Mouse (Mus musculus) stomach, embryonic 14.5 days (tissue): Measurements from ENCODE around the gene Myo1d. TPM values are rescaled to one million over a fixed set of nuclear protein-coding genes. Genes with fewer than 3 reads are reported as not detected.

Experiments
- ATAC-seq: fragments of 200-750 bp; cut with Nextera tagmentation; 2 replicates; pipeline ENCODE4 v1.8.0; 2017; ENCODE audit warnings: low read depth, moderate TSS enrichment; ENCODE audit not compliant: insufficient number of reproducible peaks, insufficient read depth, low FRiP score
- H3K27ac ChIP-seq: fragments of 300-500 bp; sonication (generic); 2 replicates; pipeline ENCODE4 v1.5.1; 2014; ENCODE audit warnings: mild to moderate bottlenecking, low read length, moderate library complexity, mixed read lengths
- H3K27me3 ChIP-seq: fragments of 300-500 bp; sonication (generic); 2 replicates; pipeline ENCODE4 v1.6.1; 2014; ENCODE audit warnings: low read length, control low read depth, mixed read lengths; ENCODE audit not compliant: control insufficient read depth, insufficient read depth
- H3K36me3 ChIP-seq: fragments of 300-500 bp; sonication (generic); 2 replicates; pipeline ENCODE4 v1.6.1; 2014; ENCODE audit warnings: mild to moderate bottlenecking, control low read depth, low read length, moderate library complexity, mixed read lengths; ENCODE audit not compliant: control insufficient read depth, insufficient read depth
- H3K4me1 ChIP-seq: fragments of 300-500 bp; sonication (generic); 2 replicates; pipeline ENCODE4 v1.6.1; 2014; ENCODE audit warnings: low read length, control low read depth, mixed read lengths; ENCODE audit not compliant: control insufficient read depth, insufficient read depth
- H3K4me2 ChIP-seq: fragments of 300-500 bp; sonication (generic); replicated peaks from 2 replicates; pipeline ENCODE4 v1.6.1; 2014; ENCODE audit warnings: low read depth, low read length, control low read depth
- H3K4me3 ChIP-seq: fragments of 300-500 bp; sonication (generic); 2 replicates; pipeline ENCODE4 v1.5.1; 2014; ENCODE audit warnings: low read depth, low read length, control low read depth
- H3K9ac ChIP-seq: fragments of 300-500 bp; sonication (generic); replicated peaks from 2 replicates; pipeline ENCODE4 v1.6.1; 2014; ENCODE audit warnings: low read depth, mild to moderate bottlenecking, control low read depth, low read length, moderate library complexity, mixed read lengths
- H3K9me3 ChIP-seq: fragments of 300-500 bp; sonication (generic); 2 replicates; pipeline ENCODE4 v1.6.1; 2016; ENCODE audit warnings: low read depth, low read length, control low read depth; ENCODE audit not compliant: control insufficient read depth
- WGBS: fragments of 180-500 bp; shearing (Covaris S2); extraction: QIAGEN DNeasy Blood & Tissue Kit; methylation state at CpG from one replicate; pipeline ENCODE4 v1.1.7; 2014; 5-methylcytosine and 5-hydroxymethylcytosine counted together
- polyA plus RNA-seq: library from polyadenylated mRNA; unstranded; fragments of >200 nt; fragmentation: Nextera tagmentation; extraction: Ambion mirVana; gene quantifications from 2 replicates; pipeline ENCODE4 v1.2.1, GENCODE M21; 2014

The Myo1d gene
- polyA plus RNA-seq, 1 experiment from 2014 or later, result 24.3 TPM

GRCm38 (mm10) chr11:80523410-80523809 is 256.4 kb downstream of the Myo1d start:
- 72% methylated on average over 4 of the region's 4 CpGs for WGBS
- Histone ChIP-seq H3K36me3 (no peaks in the 10 kb centered on the region), H3K9ac (no peak overlapping the region), H3K27me3 (no peaks in the 10 kb centered on the region), H3K4me2 (no peak overlapping the region), H3K4me1 (0 out of 2 replicates have a peak, but pooled peaks cover 6% of the 10 kb centered on the region), H3K9me3 (no peaks in the 10 kb centered on the region), H3K4me3 (no peak overlapping the region), H3K27ac (no peak overlapping the region)
- no peak for ATAC-seq

- whole genome bisulfite sequencing, result 38% methylated on average over 2 of the region's 2 CpGs
Observed at GRCm38 (mm10) chr11:80522852-80523251, 257.0 kb downstream of the Myo1d start.

DNA sequence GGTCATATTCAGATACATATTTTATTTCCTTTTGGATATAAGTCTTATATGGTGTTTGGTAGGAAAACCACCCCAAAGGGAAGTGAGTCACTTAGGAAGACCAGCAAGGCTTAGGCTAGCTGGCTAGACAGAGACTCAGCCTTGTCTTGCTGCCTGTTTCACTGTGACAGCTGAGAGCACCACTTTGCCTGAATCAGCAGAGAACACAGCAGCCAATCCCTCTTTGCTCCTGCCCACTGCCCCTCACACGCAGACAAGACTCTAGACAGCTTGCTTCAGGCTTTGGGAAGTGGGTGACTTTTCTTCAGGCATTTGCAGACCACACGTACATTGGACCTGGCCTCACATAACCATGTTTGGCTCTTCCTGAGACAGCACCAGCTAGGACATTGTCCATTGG is 258.7 kb downstream of the Myo1d start:
- no peak overlapping the region for H3K4me3 ChIP-seq
- no peak for ATAC-seq
- no peaks in the 10 kb centered on the region for H3K36me3 ChIP-seq
- H3K27ac ChIP-seq, result no peak overlapping the region
- no peaks in the 10 kb centered on the region for H3K9me3 ChIP-seq
- no peak overlapping the region for H3K4me2 ChIP-seq
- H3K9ac ChIP-seq, result no peak overlapping the region
- no peaks in the 10 kb centered on the region for H3K27me3 ChIP-seq
- 72% methylated on average over 2 of the region's 2 CpGs for WGBS
- 0 out of 2 replicates have a peak, but pooled peaks cover 6% of the 10 kb centered on the region for H3K4me1 ChIP-seq

More at GRCm38 (mm10) chr11:80522852-80523251, 257.0 kb downstream of the Myo1d start:
- Histone ChIP-seq H3K9me3 (no peaks in the 10 kb centered on the region), H3K36me3 (no peaks in the 10 kb centered on the region), H3K4me1 (0 out of 2 replicates have a peak, but pooled peaks cover 6% of the 10 kb centered on the region), H3K4me2 (no peak overlapping the region), H3K27me3 (no peaks in the 10 kb centered on the region), H3K4me3 (no peak overlapping the region), H3K9ac (no peak overlapping the region), H3K27ac (no peak overlapping the region)
- no peak for ATAC-seq

GRCm38 (mm10) chr11:80518421-80519367 is 261.1 kb downstream of the Myo1d start:
- H3K4me3 ChIP-seq, result no peak overlapping the region
- no peaks in the 10 kb centered on the region for H3K36me3 ChIP-seq
- no peak overlapping the region for H3K9ac ChIP-seq
- WGBS, result 42% methylated on average over 9 of the region's 9 CpGs
- H3K27ac ChIP-seq, result no peak overlapping the region
- H3K27me3 ChIP-seq, result no peaks in the 10 kb centered on the region
- H3K4me1 ChIP-seq, result peaks cover 15% of the 10 kb centered on the region; the same call in 1 of the 2 replicates
- H3K9me3 ChIP-seq, result no peaks in the 10 kb centered on the region
- no peak for ATAC-seq
- no peak overlapping the region for H3K4me2 ChIP-seq

- Histone ChIP-seq H3K36me3 (no peaks in the 10 kb centered on the region), H3K9ac (no peak overlapping the region), H3K4me2 (no peak overlapping the region), H3K27me3 (no peaks in the 10 kb centered on the region), H3K4me1 (peaks cover 15% of the 10 kb centered on the region; the same call in 1 of the 2 replicates), H3K4me3 (no peak overlapping the region), H3K27ac (no peak overlapping the region), H3K9me3 (no peaks in the 10 kb centered on the region)
- no peak for ATAC-seq
- 79% methylated on average over 8 of the region's 8 CpGs for WGBS
Observed at GRCm38 (mm10) chr11:80515895-80516294, 263.9 kb downstream of the Myo1d start.

DNA sequence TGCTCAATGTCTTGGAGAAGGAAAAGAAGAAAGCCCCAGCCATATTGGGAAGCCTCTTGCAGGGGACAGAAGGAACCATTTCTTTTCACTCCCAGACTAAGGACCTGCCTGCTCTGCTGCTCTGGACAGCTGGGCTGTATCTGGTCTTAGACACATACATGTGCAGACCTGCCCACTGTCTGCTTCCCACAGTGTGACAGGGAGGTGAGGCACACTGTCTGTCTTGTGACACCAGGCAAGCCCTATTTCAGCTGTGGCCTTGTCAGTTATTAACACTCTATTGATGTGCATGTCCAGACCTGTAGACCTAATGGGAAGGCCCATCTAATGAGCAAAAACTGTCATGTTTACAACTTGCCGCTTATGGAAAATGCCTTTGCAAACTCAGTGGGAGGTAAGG is 264.5 kb downstream of the Myo1d start:
- no peaks in the 10 kb centered on the region for H3K27me3 ChIP-seq
- no peak overlapping the region; the same call in 1 of the 2 replicates for H3K27ac ChIP-seq
- no peak for ATAC-seq
- H3K4me3 ChIP-seq, result no peak overlapping the region
- WGBS, result 24% methylated on average over 1 of the region's 1 CpGs
- H3K9me3 ChIP-seq, result no peaks in the 10 kb centered on the region
- H3K4me2 ChIP-seq, result no peak overlapping the region
- H3K9ac ChIP-seq, result no peak overlapping the region
- no peaks in the 10 kb centered on the region for H3K36me3 ChIP-seq
- peaks cover 15% of the 10 kb centered on the region; the same call in 1 of the 2 replicates for H3K4me1 ChIP-seq

DNA sequence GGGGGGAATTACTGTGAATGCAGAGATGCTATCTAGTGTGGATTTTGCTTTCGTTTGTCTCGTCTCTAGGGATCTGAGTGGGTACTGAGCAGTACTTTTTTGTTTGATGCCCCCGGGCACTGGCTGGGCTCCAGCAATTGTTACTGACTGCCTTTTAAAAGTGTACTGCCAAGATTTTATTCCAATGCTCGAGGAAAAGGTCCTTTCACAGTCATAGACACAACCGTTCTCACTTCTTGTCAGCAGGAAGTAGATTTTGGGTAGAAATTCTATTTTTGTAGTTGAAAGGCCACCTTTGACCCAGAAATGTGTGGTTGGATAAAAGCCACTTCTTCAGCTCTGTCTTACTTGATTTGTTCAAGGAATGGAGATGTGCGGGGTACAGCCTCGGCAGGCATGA is 266.0 kb downstream of the Myo1d start:
- 66% methylated on average over 7 of the region's 7 CpGs for WGBS
- H3K27ac ChIP-seq, result no peak overlapping the region
- no peak overlapping the region for H3K9ac ChIP-seq
- no peak overlapping the region for H3K4me2 ChIP-seq
- no peak overlapping the region for H3K4me3 ChIP-seq
- no peaks in the 10 kb centered on the region for H3K27me3 ChIP-seq
- no peaks in the 10 kb centered on the region for H3K36me3 ChIP-seq
- peaks cover 12% of the 10 kb centered on the region; the same call in 1 of the 2 replicates for H3K4me1 ChIP-seq
- no peaks in the 10 kb centered on the region for H3K9me3 ChIP-seq
- ATAC-seq, result no peak

DNA sequence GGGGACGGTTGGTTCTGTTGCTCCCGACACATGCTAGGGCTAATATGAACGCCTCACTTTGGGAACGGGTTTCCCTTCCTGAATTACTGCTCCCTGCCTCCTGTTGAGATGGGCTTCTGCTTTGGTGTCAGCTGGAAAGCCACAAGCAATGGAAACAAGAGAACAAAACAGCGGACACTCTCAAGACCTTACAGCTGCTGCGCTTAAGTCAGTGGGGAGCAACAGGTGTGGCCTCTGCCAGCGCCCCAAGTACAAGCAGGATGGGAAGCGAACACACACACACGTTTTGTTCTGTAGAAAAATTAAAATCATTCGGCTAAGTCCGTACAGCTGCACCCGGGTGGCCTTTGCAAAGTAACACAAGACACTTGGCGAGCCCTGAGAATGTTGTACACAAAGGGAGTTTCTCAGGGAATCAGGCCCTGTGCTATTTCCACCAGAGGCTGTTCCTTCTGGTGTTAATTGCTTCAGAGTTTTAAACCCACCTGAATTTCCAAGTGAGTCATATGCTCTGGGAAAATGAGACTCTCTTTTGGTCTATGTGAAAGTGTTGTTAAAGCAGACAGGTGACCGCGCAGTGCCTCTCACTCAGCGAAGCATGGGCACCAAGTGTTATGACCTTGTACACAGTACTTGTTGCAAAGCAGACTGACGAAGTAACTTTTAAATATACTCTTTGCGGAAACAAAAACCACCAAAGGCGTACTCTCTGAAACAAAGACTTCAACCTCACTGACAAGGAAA is 267.3 kb downstream of the Myo1d start:
- 75% methylated on average over 19 of the region's 19 CpGs for WGBS
- Histone ChIP-seq H3K27me3 (no peaks in the 10 kb centered on the region), H3K4me1 (peaks cover 10% of the 10 kb centered on the region; the same call in 1 of the 2 replicates), H3K36me3 (no peaks in the 10 kb centered on the region), H3K27ac (no peak overlapping the region), H3K9me3 (no peaks in the 10 kb centered on the region), H3K4me2 (no peak overlapping the region), H3K9ac (no peak overlapping the region), H3K4me3 (no peak overlapping the region)
- ATAC-seq, result no peak
